Mouse (Mus musculus) kidney, embryonic 15.5 days (tissue): ENCODE data around the gene Avil. TPM values are rescaled to one million over a fixed set of nuclear protein-coding genes. Genes with fewer than 3 reads are reported as not detected.
A peak's percentile ranks its signal among the peaks of the same experiment; 100 is the strongest.

Experiments used
- ATAC-seq: fragments of 200-750 bp; cut with Nextera tagmentation; replicated peaks from 2 replicates; pipeline ENCODE4 v1.8.0; 2017; ENCODE audit warnings: moderate TSS enrichment; ENCODE audit not compliant: low FRiP score
- H3K27ac ChIP-seq: fragments of 300-500 bp; sonication (generic); 2 replicates; pipeline ENCODE4 v1.5.1; 2015; ENCODE audit warnings: mild to moderate bottlenecking, inconsistent platforms
- H3K27me3 ChIP-seq: fragments of 300-500 bp; sonication (generic); 2 replicates; pipeline ENCODE4 v1.6.1; 2015; ENCODE audit warnings: inconsistent platforms
- H3K36me3 ChIP-seq: fragments of 300-500 bp; sonication (generic); 2 replicates; pipeline ENCODE4 v1.6.1; 2015; ENCODE audit warnings: inconsistent platforms
- H3K4me1 ChIP-seq: fragments of 300-500 bp; sonication (generic); 2 replicates; pipeline ENCODE4 v1.6.1; 2015; ENCODE audit warnings: inconsistent platforms
- H3K4me2 ChIP-seq: fragments of 300-500 bp; sonication (generic); 2 replicates; pipeline ENCODE4 v1.6.1; 2015; ENCODE audit warnings: moderate library complexity, mild to moderate bottlenecking, inconsistent platforms
- H3K4me3 ChIP-seq: fragments of 300-500 bp; sonication (generic); replicated peaks from 2 replicates; pipeline ENCODE4 v1.5.1; 2015; ENCODE audit warnings: mild to moderate bottlenecking, inconsistent platforms
- H3K9ac ChIP-seq: fragments of 300-500 bp; sonication (generic); 2 replicates; pipeline ENCODE4 v1.6.1; 2015; ENCODE audit warnings: mild to moderate bottlenecking, inconsistent platforms
- H3K9me3 ChIP-seq: fragments of 300-500 bp; sonication (generic); replicated peaks from 2 replicates; pipeline ENCODE4 v1.6.1; 2016; ENCODE audit warnings: inconsistent platforms
- WGBS: fragments of 180-500 bp; shearing (Covaris S2); methylation state at CpG from one replicate; pipeline ENCODE4 v1.1.7; 2015; ENCODE audit warnings: mixed read lengths; 5-methylcytosine and 5-hydroxymethylcytosine counted together
- polyA plus RNA-seq: library from polyadenylated mRNA; unstranded; fragments of >200 nt; fragmentation: Nextera tagmentation; extraction: Ambion mirVana; gene quantifications from 2 replicates; pipeline ENCODE4 v1.2.1, GENCODE M21; 2015

Avil gene
- polyA plus RNA-seq, 1 experiment from 2014 or later: 0.10 TPM

- peaks cover 14% of the 10 kb centered on the region for H3K27me3 ChIP-seq
- WGBS: 2% methylated on average over 20 of the region's 20 CpGs
- H3K4me2 ChIP-seq: peak overlapping the region; percentile 99
- H3K9ac ChIP-seq: peak overlapping the region; percentile 65
- no peak overlapping the region for H3K27ac ChIP-seq
- peaks cover 16% of the 10 kb centered on the region for H3K36me3 ChIP-seq
- H3K4me3 ChIP-seq: peak overlapping the region; percentile 95
- ATAC-seq: peak; percentile 7
- H3K4me1 ChIP-seq: peaks cover 18% of the 10 kb centered on the region
- no peaks in the 10 kb centered on the region for H3K9me3 ChIP-seq
These were observed 40.2 kb downstream of the Avil start for GRCm38 (mm10) chr10:127040569-127041214.

GRCm38 (mm10) chr10:127041274-127041766 lies 40.8 kb downstream of the Avil start, which contains the start of the genes Mettl1 and Eef1akmt3:
Mettl1 (plus strand) TSS chr10:127041414.
Eef1akmt3 (minus strand) TSS chr10:127041513.
- H3K9ac ChIP-seq: peak within 1 kb of the TSS; percentile 65
- peaks cover 14% of the 10 kb centered on the region for H3K27me3 ChIP-seq
- peak; percentile 76 for ATAC-seq
- under 1% methylated on average over 28 of the region's 28 CpGs for WGBS
- peak within 1 kb of the TSS; percentile 99 for H3K4me2 ChIP-seq
- no peaks in the 10 kb centered on the region for H3K9me3 ChIP-seq
- peaks cover 18% of the 10 kb centered on the region for H3K4me1 ChIP-seq
- H3K4me3 ChIP-seq: peak within 1 kb of the TSS; percentile 95
- peak within 1 kb of the TSS; percentile 91 for H3K27ac ChIP-seq
- peaks cover 17% of the 10 kb centered on the region for H3K36me3 ChIP-seq

- peak overlapping the region; percentile 99 for H3K4me2 ChIP-seq
- H3K4me3 ChIP-seq: peak overlapping the region; percentile 95
- ATAC-seq: peak; percentile 84
- WGBS: 0% methylated on average over 44 of the region's 44 CpGs
- peak overlapping the region; percentile 91 for H3K27ac ChIP-seq
- H3K36me3 ChIP-seq: peaks cover 17% of the 10 kb centered on the region
- peaks cover 18% of the 10 kb centered on the region for H3K4me1 ChIP-seq
- no peaks in the 10 kb centered on the region for H3K9me3 ChIP-seq
- peaks cover 14% of the 10 kb centered on the region for H3K27me3 ChIP-seq
- peak overlapping the region; percentile 65 for H3K9ac ChIP-seq
These were observed 41.3 kb downstream of the Avil start for GRCm38 (mm10) chr10:127041774-127042338.

DNA sequence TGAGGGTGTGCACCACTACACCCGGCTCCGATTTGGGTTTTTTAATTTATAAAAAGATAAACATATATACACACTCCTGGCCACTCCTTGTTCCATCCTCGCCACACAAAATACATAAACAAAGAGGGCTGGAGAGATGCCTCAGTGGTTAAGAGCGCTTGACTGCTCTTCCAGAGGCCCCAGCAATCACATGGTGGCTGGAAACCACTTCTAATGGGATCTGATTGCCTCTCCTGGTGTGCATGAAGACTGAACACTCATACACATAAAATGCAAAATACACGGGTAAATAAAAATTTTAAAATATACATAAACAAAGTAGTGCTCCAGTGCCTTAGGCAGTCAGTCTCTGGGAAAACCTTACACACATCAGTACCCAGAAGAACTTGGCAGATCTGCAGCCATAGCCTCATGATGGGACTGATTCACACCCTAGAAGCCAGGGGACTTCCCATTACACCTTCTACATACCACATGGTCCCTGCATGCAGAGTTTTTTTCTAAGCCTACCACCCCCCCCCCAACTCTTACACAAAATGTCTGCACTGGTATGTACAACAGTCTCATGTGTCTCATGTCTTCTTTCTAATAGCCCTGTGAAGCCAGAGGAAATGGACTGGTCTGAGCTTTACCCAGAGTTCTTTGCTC lies 42.1 kb downstream of the Avil start:
- Histone ChIP-seq H3K4me3 (peak overlapping the region; percentile 95), H3K4me1 (peaks cover 18% of the 10 kb centered on the region), H3K27me3 (peaks cover 21% of the 10 kb centered on the region), H3K4me2 (peak overlapping the region; percentile 99), H3K36me3 (peaks cover 17% of the 10 kb centered on the region), H3K27ac (peak overlapping the region; percentile 91), H3K9ac (peak overlapping the region; percentile 65), H3K9me3 (no peaks in the 10 kb centered on the region)
- ATAC-seq: no peak
- WGBS: 17% methylated on average over 5 of the region's 5 CpGs

GRCm38 (mm10) chr10:127043187-127043586 lies 42.7 kb downstream of the Avil start:
- peak overlapping the region; percentile 99 for H3K4me2 ChIP-seq
- H3K27me3 ChIP-seq: peaks cover 27% of the 10 kb centered on the region
- no peak overlapping the region for H3K9ac ChIP-seq
- no peaks in the 10 kb centered on the region for H3K9me3 ChIP-seq
- WGBS: 45% methylated on average over 6 of the region's 6 CpGs
- H3K4me1 ChIP-seq: peaks cover 21% of the 10 kb centered on the region
- peak overlapping the region; percentile 91 for H3K27ac ChIP-seq
- H3K4me3 ChIP-seq: no peak overlapping the region; the same call in 1 of the 2 replicates
- ATAC-seq: peak; percentile 37
- peaks cover 17% of the 10 kb centered on the region for H3K36me3 ChIP-seq

GRCm38 (mm10) chr10:127047954-127048353 lies 47.4 kb downstream of the Avil start, which contains the start of gene Cyp27b1:
Cyp27b1 (plus strand) TSS chr10:127048250.
- no peak for ATAC-seq
- Histone ChIP-seq H3K9ac (peak within 1 kb of the TSS; percentile 14; the same call in 1 of the 2 replicates), H3K9me3 (no peaks in the 10 kb centered on the region), H3K36me3 (peaks cover 17% of the 10 kb centered on the region), H3K4me2 (peak within 1 kb of the TSS; percentile 50), H3K27ac (no peak within 1 kb of the TSS), H3K4me1 (peaks cover 29% of the 10 kb centered on the region), H3K27me3 (peaks cover 56% of the 10 kb centered on the region), H3K4me3 (peak within 1 kb of the TSS; percentile 31)
- WGBS: 33% methylated on average over 5 of the region's 5 CpGs

GRCm38 (mm10) chr10:127048608-127049394 lies 48.3 kb downstream of the Avil start:
- Histone ChIP-seq H3K27me3 (peaks cover 56% of the 10 kb centered on the region), H3K27ac (no peak overlapping the region), H3K9me3 (no peaks in the 10 kb centered on the region), H3K4me3 (peak overlapping the region; percentile 31), H3K4me2 (peak overlapping the region; percentile 50), H3K9ac (peak overlapping the region; percentile 14; the same call in 1 of the 2 replicates), H3K36me3 (peaks cover 17% of the 10 kb centered on the region), H3K4me1 (peaks cover 23% of the 10 kb centered on the region)
- WGBS: 4% methylated on average over 35 of the region's 35 CpGs
- ATAC-seq: no peak

DNA sequence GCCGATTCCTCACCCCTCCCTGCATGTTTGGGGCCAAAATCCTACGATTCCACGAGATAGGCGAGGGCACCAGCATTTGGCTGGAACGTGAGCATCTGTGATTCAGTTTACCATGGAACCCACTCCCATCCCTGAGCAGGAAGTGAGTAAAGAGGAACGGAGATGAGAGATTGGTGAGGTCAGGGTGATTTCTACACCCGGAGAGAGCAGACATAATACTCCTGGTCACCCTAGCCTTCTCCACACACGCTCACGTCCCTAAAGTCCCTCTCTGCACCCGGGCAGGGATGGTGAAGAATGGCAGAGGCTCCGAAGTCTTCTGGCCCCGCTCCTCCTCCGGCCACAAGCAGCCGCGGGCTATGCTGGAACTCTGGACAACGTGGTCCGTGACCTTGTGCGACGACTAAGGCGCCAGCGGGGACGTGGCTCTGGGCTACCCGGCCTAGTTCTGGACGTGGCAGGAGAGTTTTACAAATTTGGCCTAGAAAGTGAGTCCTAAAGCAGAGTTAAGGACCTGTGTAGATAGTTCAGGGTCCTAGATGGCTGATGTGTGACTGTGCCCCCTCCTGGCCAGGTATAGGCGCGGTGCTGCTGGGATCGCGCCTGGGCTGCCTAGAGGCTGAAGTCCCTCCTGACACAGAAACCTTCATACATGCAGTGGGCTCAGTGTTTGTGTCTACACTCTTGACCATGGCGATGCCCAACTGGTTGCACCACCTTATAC lies 49.0 kb downstream of the Avil start:
- Histone ChIP-seq H3K4me1 (peaks cover 23% of the 10 kb centered on the region), H3K9me3 (no peaks in the 10 kb centered on the region), H3K9ac (no peak overlapping the region), H3K27ac (no peak overlapping the region), H3K4me3 (peak overlapping the region; percentile 31), H3K4me2 (peak overlapping the region; percentile 50), H3K27me3 (peaks cover 56% of the 10 kb centered on the region), H3K36me3 (peaks cover 11% of the 10 kb centered on the region)
- ATAC-seq: 0 out of 2 replicates have a peak, but pooled peaks have one; percentile 5
- WGBS: 2% methylated on average over 29 of the region's 29 CpGs

DNA sequence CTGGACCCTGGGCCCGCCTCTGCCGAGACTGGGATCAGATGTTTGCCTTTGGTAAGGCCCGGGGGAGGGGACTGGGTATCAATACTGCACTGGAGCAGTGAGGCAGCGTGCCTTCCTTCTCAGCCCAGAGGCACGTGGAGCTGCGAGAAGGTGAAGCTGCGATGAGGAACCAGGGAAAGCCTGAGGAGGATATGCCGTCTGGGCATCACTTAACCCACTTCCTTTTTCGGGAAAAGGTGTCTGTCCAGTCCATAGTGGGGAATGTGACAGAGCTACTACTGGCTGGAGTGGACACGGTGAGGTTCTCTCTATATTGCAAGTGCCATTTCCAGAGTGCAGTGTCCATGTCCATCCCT lies 49.6 kb downstream of the Avil start:
- Histone ChIP-seq H3K4me3 (peak overlapping the region; percentile 31; the same call in 1 of the 2 replicates), H3K27ac (no peak overlapping the region), H3K4me2 (peak overlapping the region; percentile 50), H3K27me3 (peaks cover 56% of the 10 kb centered on the region), H3K9ac (no peak overlapping the region), H3K9me3 (no peaks in the 10 kb centered on the region), H3K4me1 (peaks cover 23% of the 10 kb centered on the region), H3K36me3 (peaks cover 6% of the 10 kb centered on the region)
- peak; percentile 5; the same call in 1 of the 2 replicates for ATAC-seq
- 15% methylated on average over 10 of the region's 10 CpGs for WGBS

DNA sequence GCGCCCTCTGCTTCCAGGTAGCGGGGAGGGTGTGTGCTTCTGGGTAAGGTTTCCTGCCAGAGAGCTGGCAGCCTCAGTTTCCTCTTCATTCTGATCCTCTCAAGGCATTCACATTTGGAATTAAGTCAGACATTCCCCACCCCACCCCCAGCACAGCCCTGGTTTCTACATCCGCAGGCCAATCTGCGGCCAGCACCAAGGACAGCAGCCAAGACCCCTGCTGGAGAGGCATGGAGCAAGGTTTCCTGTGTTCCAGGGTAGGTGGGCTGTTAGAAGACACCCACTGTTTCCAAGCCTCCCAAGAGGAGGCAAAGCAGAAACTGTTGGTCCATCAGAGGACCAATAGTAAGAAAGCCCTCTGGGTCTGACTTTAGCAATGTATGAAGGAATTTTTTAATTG lies 54.1 kb downstream of the Avil start:
- Histone ChIP-seq H3K4me2 (no peak overlapping the region), H3K4me1 (peaks cover 21% of the 10 kb centered on the region), H3K4me3 (no peak overlapping the region), H3K27me3 (peaks cover 32% of the 10 kb centered on the region), H3K27ac (no peak overlapping the region), H3K36me3 (peaks cover 25% of the 10 kb centered on the region), H3K9ac (no peak overlapping the region), H3K9me3 (no peaks in the 10 kb centered on the region)
- no peak for ATAC-seq
- WGBS: 65% methylated on average over 4 of the region's 4 CpGs

- H3K27me3 ChIP-seq: peaks cover 30% of the 10 kb centered on the region
- H3K4me1 ChIP-seq: peaks cover 23% of the 10 kb centered on the region
- H3K9ac ChIP-seq: no peak overlapping the region
- no peaks in the 10 kb centered on the region for H3K9me3 ChIP-seq
- 86% methylated on average over 8 of the region's 8 CpGs for WGBS
- peaks cover 25% of the 10 kb centered on the region for H3K36me3 ChIP-seq
- no peak overlapping the region for H3K27ac ChIP-seq
- ATAC-seq: no peak
- H3K4me3 ChIP-seq: no peak overlapping the region
- H3K4me2 ChIP-seq: no peak overlapping the region
These were observed 54.9 kb downstream of the Avil start for GRCm38 (mm10) chr10:127055406-127055805.
